Mouse (Mus musculus): ENCODE results near the gene Dao. TPM values are rescaled to one million over a fixed set of nuclear protein-coding genes. Genes with fewer than 3 reads are reported as not detected.

Dao gene
- total and polyA plus RNA-seq, 2 experiments from 2014 or later: 0.14 to 0.84 TPM

DNA sequence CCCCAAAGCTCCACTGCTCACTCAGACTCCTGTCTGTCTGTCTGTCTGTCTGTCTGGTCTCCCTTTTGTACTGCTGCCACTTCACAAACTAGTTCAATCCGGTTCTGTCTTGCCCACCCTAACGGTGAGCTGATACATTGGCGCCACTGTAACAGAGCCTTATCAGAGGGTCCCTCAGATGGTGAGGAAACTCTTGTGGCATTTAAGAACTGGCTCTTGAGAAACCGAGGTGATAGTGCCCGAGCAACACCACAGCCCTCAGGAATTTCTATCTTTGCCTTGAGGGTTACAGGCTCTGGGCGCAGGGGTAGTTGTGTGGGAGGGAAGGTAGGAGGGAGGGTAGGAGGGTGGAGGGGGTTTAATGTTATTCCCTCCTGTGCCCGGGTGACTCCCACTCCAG lies 41.7 kb upstream of the Dao start:
- no peak for TF ChIP-seq CTCF (IDR thresholded peaks at IDR 0.05; ENCODE audit: low read depth)
- Histone ChIP-seq H3K4me2 (ENCODE audit: low read depth, low read length) (no peak overlapping the region), H3K9ac (replicated peaks; ENCODE audit: low read length) (no peak overlapping the region), H3K4me3 (ENCODE audit: low read length) (no peak overlapping the region), H3K9me3 (ENCODE audit: low read length) (no peaks in the 10 kb centered on the region), H3K36me3 (ENCODE audit: insufficient read depth, low read length) (peaks cover 12% of the 10 kb centered on the region), H3K4me1 (ENCODE audit: insufficient read depth, low read length) (no peaks in the 10 kb centered on the region), H3K27ac (no peak overlapping the region), H3K27me3 (ENCODE audit: insufficient read depth, low read length) (no peaks in the 10 kb centered on the region)
- ATAC-seq (no peak), DNase-seq (ENCODE audit: low spot score) (no peak)
- WGBS: 79% methylated on average over 7 of the region's 7 CpGs

DNA sequence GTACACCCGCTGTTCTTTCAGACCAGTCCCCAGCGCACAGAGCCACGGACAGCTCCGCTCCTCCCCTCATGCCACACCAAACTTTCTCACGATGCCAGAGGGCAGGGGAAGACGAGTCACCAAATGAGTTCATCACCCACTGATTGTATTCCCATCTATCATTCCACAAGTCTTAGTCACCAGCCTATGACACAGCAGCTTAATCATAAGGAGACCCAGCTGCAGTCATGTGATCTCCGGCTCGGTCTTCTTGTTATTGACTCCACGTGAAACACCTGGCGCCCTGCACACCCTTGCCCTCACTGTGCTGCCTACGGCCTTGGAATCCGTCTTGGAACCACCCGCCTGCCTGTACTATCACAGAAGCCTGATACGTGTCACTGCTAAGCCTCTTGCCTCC lies 38.5 kb upstream of the Dao start:
- DNase-seq (ENCODE audit: low spot score): no peak
- H3K4me2 ChIP-seq (ENCODE audit: low read depth, low read length): no peak overlapping the region

DNA sequence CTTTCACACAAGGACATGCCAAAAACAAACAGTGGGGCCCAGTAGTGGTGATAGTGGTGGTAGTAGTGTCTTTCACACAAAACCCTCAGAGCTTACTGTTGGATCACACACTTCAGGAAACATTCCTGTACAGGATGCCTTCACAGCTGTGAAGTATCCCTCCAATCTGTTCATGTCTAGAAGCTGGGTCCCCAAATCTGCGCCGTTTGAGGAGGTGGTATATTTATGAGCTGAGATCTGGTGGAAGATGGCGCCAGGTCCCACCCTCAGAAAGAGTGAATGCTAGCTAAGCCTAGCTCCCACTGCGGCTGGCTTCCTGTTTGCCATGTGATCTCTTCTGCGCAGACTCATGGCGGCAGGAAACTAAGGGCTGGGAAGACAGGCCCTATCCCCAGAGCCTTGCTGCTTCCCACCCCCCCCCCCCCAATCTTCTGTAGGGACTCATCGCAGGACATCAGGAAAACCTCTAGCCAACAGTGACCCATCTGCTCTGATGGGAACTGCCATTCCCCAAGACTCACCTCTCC lies 37.8 kb upstream of the Dao start:
- no peak overlapping the region for H3K4me2 ChIP-seq (ENCODE audit: low read depth, low read length)
- H3K27ac ChIP-seq: no peak overlapping the region
- ATAC-seq (no peak), DNase-seq (ENCODE audit: low spot score) (no peak)
- H3K27me3 ChIP-seq (ENCODE audit: insufficient read depth, low read length): no peaks in the 10 kb centered on the region
- TF ChIP-seq CTCF (IDR thresholded peaks at IDR 0.05; ENCODE audit: low read depth): no peak
- H3K4me3 ChIP-seq (ENCODE audit: low read length): no peak overlapping the region
- H3K9me3 ChIP-seq (ENCODE audit: low read length): no peaks in the 10 kb centered on the region
- no peaks in the 10 kb centered on the region for H3K4me1 ChIP-seq (ENCODE audit: insufficient read depth, low read length)
- peaks cover 27% of the 10 kb centered on the region for H3K36me3 ChIP-seq (ENCODE audit: insufficient read depth, low read length)
- H3K9ac ChIP-seq (replicated peaks; ENCODE audit: low read length): no peak overlapping the region
- WGBS: 96% methylated on average over 7 of the region's 7 CpGs

More for the DNA sequence above, 38.5 kb upstream of the Dao start:
- 87% methylated on average over 14 of the region's 14 CpGs for WGBS
- TF ChIP-seq CTCF (IDR thresholded peaks at IDR 0.05; ENCODE audit: low read depth): no peak
- no peak overlapping the region for H3K9ac ChIP-seq (replicated peaks; ENCODE audit: low read length)
- H3K27me3 ChIP-seq (ENCODE audit: insufficient read depth, low read length): no peaks in the 10 kb centered on the region
- no peak overlapping the region for H3K27ac ChIP-seq
- no peaks in the 10 kb centered on the region for H3K9me3 ChIP-seq (ENCODE audit: low read length)
- H3K4me1 ChIP-seq (ENCODE audit: insufficient read depth, low read length): no peaks in the 10 kb centered on the region
- H3K4me3 ChIP-seq (ENCODE audit: low read length): no peak overlapping the region
- ATAC-seq: no peak
- H3K36me3 ChIP-seq (ENCODE audit: insufficient read depth, low read length): peaks cover 28% of the 10 kb centered on the region

DNA sequence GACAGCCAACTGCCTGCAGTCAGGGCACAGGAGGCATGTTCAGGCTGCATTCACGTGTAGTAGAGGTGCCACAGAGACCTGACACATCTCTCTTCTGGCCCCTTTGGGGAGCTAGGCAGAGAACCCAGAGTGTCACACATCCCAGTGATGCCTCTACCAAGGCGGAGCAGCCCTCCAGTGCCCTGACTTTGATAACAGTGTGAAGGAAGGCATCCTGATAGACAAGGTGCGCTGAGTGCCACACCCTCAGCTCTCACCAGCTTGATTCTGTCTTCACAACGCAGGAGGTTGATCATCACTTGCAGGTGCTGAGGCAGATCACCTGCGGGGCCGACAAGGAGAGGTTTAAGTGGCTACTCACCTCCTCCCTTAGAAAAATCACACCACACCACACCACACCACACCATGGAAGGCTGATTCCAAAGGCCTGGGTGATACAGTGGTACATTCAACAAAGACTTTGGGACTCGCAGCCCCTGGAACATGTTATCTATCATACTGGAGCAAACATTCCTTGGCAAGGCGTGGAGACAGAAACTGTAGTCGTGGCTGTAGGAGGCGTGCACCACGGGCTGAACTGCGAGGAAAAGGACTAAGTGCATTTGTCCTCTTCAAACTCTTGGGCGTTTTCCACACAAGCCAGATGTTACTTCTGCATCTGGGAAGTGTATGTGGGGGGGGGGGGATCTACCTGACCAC lies 36.9 kb upstream of the Dao start:
- Histone ChIP-seq H3K4me2 (ENCODE audit: low read depth, low read length) (no peak overlapping the region), H3K4me3 (ENCODE audit: low read length) (no peak overlapping the region), H3K27me3 (ENCODE audit: insufficient read depth, low read length) (no peaks in the 10 kb centered on the region), H3K4me1 (ENCODE audit: insufficient read depth, low read length) (no peaks in the 10 kb centered on the region), H3K9me3 (ENCODE audit: low read length) (no peaks in the 10 kb centered on the region), H3K9ac (replicated peaks; ENCODE audit: low read length) (no peak overlapping the region), H3K36me3 (ENCODE audit: insufficient read depth, low read length) (peaks cover 22% of the 10 kb centered on the region), H3K27ac (no peak overlapping the region)
- no peak for TF ChIP-seq CTCF (IDR thresholded peaks at IDR 0.05; ENCODE audit: low read depth)
- 93% methylated on average over 13 of the region's 13 CpGs for WGBS
- ATAC-seq (no peak), DNase-seq (ENCODE audit: low spot score) (no peak)

- Histone ChIP-seq H3K4me3 (ENCODE audit: low read length) (no peak overlapping the region), H3K9me3 (ENCODE audit: low read length) (no peaks in the 10 kb centered on the region), H3K9ac (replicated peaks; ENCODE audit: low read length) (no peak overlapping the region), H3K4me1 (ENCODE audit: insufficient read depth, low read length) (no peaks in the 10 kb centered on the region; the same call in 1 of the 2 replicates), H3K27ac (no peak overlapping the region), H3K4me2 (ENCODE audit: low read depth, low read length) (no peak overlapping the region), H3K27me3 (ENCODE audit: insufficient read depth, low read length) (no peaks in the 10 kb centered on the region), H3K36me3 (ENCODE audit: insufficient read depth, low read length) (peaks cover 22% of the 10 kb centered on the region)
- DNase-seq (ENCODE audit: low spot score) (no peak), ATAC-seq (no peak)
- no peak for TF ChIP-seq CTCF (IDR thresholded peaks at IDR 0.05; ENCODE audit: low read depth)
- WGBS: 60% methylated on average over 11 of the region's 11 CpGs
These were observed 35.1 kb upstream of the Dao start for GRCm38 (mm10) chr5:113968371-113968770.

DNA sequence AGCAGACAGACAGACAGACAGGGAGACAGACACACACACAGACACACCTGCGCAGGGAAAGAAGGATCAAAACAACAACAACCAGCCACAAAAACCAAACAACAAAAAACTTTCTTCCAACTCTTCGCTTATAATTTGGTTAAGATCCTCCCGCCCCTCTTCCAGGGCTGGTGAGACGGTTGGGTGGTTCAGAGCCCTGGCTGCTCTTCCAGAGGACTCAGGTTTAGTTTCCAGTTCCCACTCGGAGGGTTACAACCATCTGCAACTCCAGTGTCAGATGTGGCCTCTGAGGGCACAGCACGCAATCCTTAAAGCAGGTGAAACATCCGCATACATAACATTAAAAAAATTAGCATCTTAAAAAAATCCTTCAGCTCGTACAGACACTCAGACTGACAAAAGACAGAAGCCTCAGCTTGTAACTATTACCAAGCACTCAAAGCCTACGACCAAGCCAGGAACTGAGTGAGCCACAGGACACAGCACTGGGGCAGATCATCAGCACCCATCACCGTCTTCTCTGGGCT lies 32.0 kb upstream of the Dao start:
- ATAC-seq (no peak), DNase-seq (ENCODE audit: low spot score) (no peak)
- no peak overlapping the region for H3K27ac ChIP-seq
- H3K36me3 ChIP-seq (ENCODE audit: insufficient read depth, low read length): peaks cover 17% of the 10 kb centered on the region
- WGBS: 80% methylated on average over 10 of the region's 10 CpGs
- H3K9me3 ChIP-seq (ENCODE audit: low read length): no peaks in the 10 kb centered on the region
- H3K4me2 ChIP-seq (ENCODE audit: low read depth, low read length): no peak overlapping the region
- no peak overlapping the region for H3K9ac ChIP-seq (replicated peaks; ENCODE audit: low read length)
- TF ChIP-seq CTCF (IDR thresholded peaks at IDR 0.05; ENCODE audit: low read depth): no peak
- peaks cover 23% of the 10 kb centered on the region for H3K4me1 ChIP-seq (ENCODE audit: insufficient read depth, low read length)
- H3K4me3 ChIP-seq (ENCODE audit: low read length): no peak overlapping the region
- no peaks in the 10 kb centered on the region for H3K27me3 ChIP-seq (ENCODE audit: insufficient read depth, low read length)
